Mouse (Mus musculus) MEL (cell line): ENCODE measurements around the gene Myh7. TPM values are rescaled to one million over a fixed set of nuclear protein-coding genes. Genes with fewer than 3 reads are reported as not detected.

ENCODE experiments used
- DNase-seq: peaks from one replicate; pipeline ENCODE4 v3.0.0; 2011; ENCODE audit warnings: low read depth, low spot score
- H3K27ac ChIP-seq: 2 replicates; pipeline ENCODE4 v1.5.1; 2012; ENCODE audit warnings: low read depth, mild to moderate bottlenecking, control low read depth, low read length, moderate library complexity; ENCODE audit not compliant: control insufficient read depth
- H3K27me3 ChIP-seq, 2 experiments: fragments of 150-350 bp in 1 of 2; sonication (generic) in 1 of 2; 2 replicates each; pipeline ENCODE4 v1.6.1; 2012; ENCODE audit warnings: low read length in 2 of 2, mild to moderate bottlenecking in 2 of 2, improper control_type of control experiment in 1 of 2, moderate library complexity in 1 of 2; ENCODE audit not compliant: insufficient read depth in 2 of 2, control insufficient read depth in 1 of 2
- H3K36me3 ChIP-seq, 2 experiments: 2 replicates each; pipeline ENCODE4 v1.6.1; 2012 to 2014; ENCODE audit warnings: low read length in 2 of 2, improper control_type of control experiment in 1 of 2, inconsistent platforms in 1 of 2, mild to moderate bottlenecking in 1 of 2; ENCODE audit not compliant: insufficient read depth in 2 of 2, control insufficient read depth in 1 of 2
- H3K4me1 ChIP-seq, 2 experiments: fragments of 150-350 bp in 1 of 2; sonication (generic) in 1 of 2; 2 replicates each; pipeline ENCODE4 v1.6.1; 2012; ENCODE audit warnings: low read length in 2 of 2, improper control_type of control experiment in 1 of 2, mild to moderate bottlenecking in 1 of 2; ENCODE audit not compliant: insufficient read depth in 2 of 2, control insufficient read depth in 1 of 2
- H3K4me3 ChIP-seq, 2 experiments: fragments of 150-350 bp in 1 of 2; sonication (generic) in 1 of 2; 2 replicates each; pipeline ENCODE4 v1.5.1; 2012; ENCODE audit warnings: low read depth in 2 of 2, low read length in 2 of 2, mild to moderate bottlenecking in 2 of 2, moderate library complexity in 2 of 2, control low read depth in 1 of 2, improper control_type of control experiment in 1 of 2; ENCODE audit not compliant: control insufficient read depth in 1 of 2, insufficient read depth in 1 of 2
- H3K79me2 ChIP-seq: 2 replicates; pipeline ENCODE4 v1.6.1; 2012; ENCODE audit warnings: mild to moderate bottlenecking, low read length, moderate library complexity; ENCODE audit not compliant: control insufficient read depth, poor library complexity, insufficient read depth
- H3K9ac ChIP-seq: 2 replicates; pipeline ENCODE4 v1.6.1; 2012; ENCODE audit warnings: low read depth, mild to moderate bottlenecking, control low read depth, low read length, moderate library complexity; ENCODE audit not compliant: control insufficient read depth, poor library complexity, severe bottlenecking
- H3K9me3 ChIP-seq: fragments of 150-350 bp; sonication (generic); replicated peaks from 2 replicates; pipeline ENCODE4 v1.6.1; 2012; ENCODE audit warnings: mild to moderate bottlenecking, low read length, improper control_type of control experiment, moderate library complexity; ENCODE audit not compliant: insufficient read depth
- BHLHE40 ChIP-seq: IDR thresholded peaks from 2 replicates; pipeline ENCODE4 v1.6.1; 2012; ENCODE audit warnings: low read depth, mild to moderate bottlenecking, inconsistent platforms, low read length, improper control_type of control experiment, borderline replicate concordance
- CTCF ChIP-seq, 3 experiments: IDR thresholded peaks in 2 of 3; conservative IDR thresholded peaks in 1 of 3; 2 replicates each; pipeline ENCODE4 v1.5.1; 2011 to 2012; ENCODE audit warnings: low read length in 3 of 3, low read depth in 2 of 3, mild to moderate bottlenecking in 2 of 3, improper control_type of control experiment in 1 of 3, inconsistent platforms in 1 of 3, mixed read lengths in 1 of 3, moderate library complexity in 1 of 3; ENCODE audit not compliant: control insufficient read depth in 1 of 3, insufficient read depth in 1 of 3, poor library complexity in 1 of 3, severe bottlenecking in 1 of 3
- EP300 ChIP-seq, 2 experiments: IDR thresholded peaks; 2 replicates each; pipeline ENCODE4 v1.6.1; 2011; ENCODE audit warnings: improper control_type of control experiment in 2 of 2, low read length in 2 of 2, low read depth in 1 of 2, mild to moderate bottlenecking in 1 of 2
- ETS1 ChIP-seq: IDR thresholded peaks from 2 replicates; pipeline ENCODE4 v1.6.1; 2012; ENCODE audit warnings: low read depth, mild to moderate bottlenecking, inconsistent platforms, low read length, improper control_type of control experiment, moderate library complexity
- GABPA ChIP-seq: IDR thresholded peaks from 2 replicates; pipeline ENCODE4 v1.6.1; 2012; ENCODE audit warnings: low read depth, mild to moderate bottlenecking, inconsistent platforms, low read length, improper control_type of control experiment, moderate library complexity
- GATA1 ChIP-seq: IDR thresholded peaks from 2 replicates; pipeline ENCODE4 v1.6.1; 2011; ENCODE audit warnings: low read depth, low read length, improper control_type of control experiment
- HCFC1 ChIP-seq: IDR thresholded peaks from 2 replicates; pipeline ENCODE4 v1.6.1; 2012; ENCODE audit warnings: low read depth, mild to moderate bottlenecking, inconsistent platforms, low read length, improper control_type of control experiment, moderate library complexity
- JUND ChIP-seq: IDR thresholded peaks from 2 replicates; pipeline ENCODE4 v1.6.1; 2011; ENCODE audit warnings: low read depth, mild to moderate bottlenecking, improper control_type of control experiment, low read length
- KAT2A ChIP-seq: conservative IDR thresholded peaks from 2 replicates; pipeline ENCODE4 v1.6.1; 2012; ENCODE audit warnings: low read depth, low read length, improper control_type of control experiment, inconsistent platforms
- MAFK ChIP-seq: IDR thresholded peaks from 2 replicates; pipeline ENCODE4 v1.6.1; 2011; ENCODE audit warnings: low read depth, mild to moderate bottlenecking, low read length, improper control_type of control experiment, borderline replicate concordance
- MAX ChIP-seq: IDR thresholded peaks from 2 replicates; pipeline ENCODE4 v1.6.1; 2011; ENCODE audit warnings: low read length, improper control_type of control experiment
- MAZ ChIP-seq: IDR thresholded peaks from 2 replicates; pipeline ENCODE4 v1.6.1; 2012; ENCODE audit warnings: low read depth, mild to moderate bottlenecking, inconsistent platforms, low read length, improper control_type of control experiment
- MEF2A ChIP-seq: IDR thresholded peaks from 2 replicates; pipeline ENCODE4 v1.6.1; 2014; ENCODE audit warnings: low read depth, mild to moderate bottlenecking, inconsistent platforms, low read length, improper control_type of control experiment; ENCODE audit not compliant: poor library complexity, insufficient replicate concordance, severe bottlenecking; ENCODE audit errors: extremely low read depth
- MYB ChIP-seq: IDR thresholded peaks from 2 replicates; pipeline ENCODE4 v1.6.1; 2011; ENCODE audit warnings: mild to moderate bottlenecking, low read depth, low read length, improper control_type of control experiment
- MYC ChIP-seq: IDR thresholded peaks from 2 replicates; pipeline ENCODE4 v1.6.1; 2011; ENCODE audit warnings: low read depth, mild to moderate bottlenecking, low read length, improper control_type of control experiment, moderate library complexity
- POLR2A ChIP-seq, 2 experiments: IDR thresholded peaks; 2 replicates each; pipeline ENCODE4 v1.6.1; 2011 to 2012; ENCODE audit warnings: low read length in 2 of 2, mild to moderate bottlenecking in 2 of 2, control low read depth in 1 of 2, improper control_type of control experiment in 1 of 2, low read depth in 1 of 2, moderate library complexity in 1 of 2; ENCODE audit not compliant: control insufficient read depth in 1 of 2, insufficient read depth in 1 of 2, poor library complexity in 1 of 2
- RAD21 ChIP-seq: IDR thresholded peaks from 2 replicates; pipeline ENCODE4 v1.6.1; 2011; ENCODE audit warnings: mild to moderate bottlenecking, low read depth, low read length, improper control_type of control experiment
- RCOR1 ChIP-seq: IDR thresholded peaks from 2 replicates; pipeline ENCODE4 v1.6.1; 2012; ENCODE audit warnings: low read depth, mild to moderate bottlenecking, inconsistent platforms, low read length, improper control_type of control experiment
- SIN3A ChIP-seq: IDR thresholded peaks from 2 replicates; pipeline ENCODE4 v1.6.1; 2012; ENCODE audit warnings: low read length, improper control_type of control experiment, inconsistent platforms
- SMC3 ChIP-seq: IDR thresholded peaks from 2 replicates; pipeline ENCODE4 v1.6.1; 2011; ENCODE audit warnings: low read depth, low read length, improper control_type of control experiment
- TBP ChIP-seq: IDR thresholded peaks from 2 replicates; pipeline ENCODE4 v1.8.0; 2011; ENCODE audit warnings: low read depth, low read length, improper control_type of control experiment
- TCF12 ChIP-seq: IDR thresholded peaks from 2 replicates; pipeline ENCODE4 v1.6.1; 2014; ENCODE audit warnings: low read depth, mild to moderate bottlenecking, inconsistent platforms, low read length, improper control_type of control experiment, moderate library complexity
- USF1 ChIP-seq: IDR thresholded peaks from 2 replicates; pipeline ENCODE4 v1.6.1; 2014; ENCODE audit warnings: low read depth, mild to moderate bottlenecking, inconsistent platforms, low read length, improper control_type of control experiment, moderate library complexity
- USF2 ChIP-seq, 2 experiments: IDR thresholded peaks; 2 replicates each; pipeline ENCODE4 v1.6.1; 2011 to 2012; ENCODE audit warnings: improper control_type of control experiment in 2 of 2, low read length in 2 of 2, borderline replicate concordance in 1 of 2, inconsistent platforms in 1 of 2, low read depth in 1 of 2, mild to moderate bottlenecking in 1 of 2; ENCODE audit not compliant: insufficient read depth in 1 of 2
- ZC3H11A ChIP-seq: IDR thresholded peaks from 2 replicates; pipeline ENCODE4 v1.6.1; 2012; ENCODE audit warnings: low read depth, mild to moderate bottlenecking, inconsistent platforms, low read length, improper control_type of control experiment
- ZKSCAN1 ChIP-seq: IDR thresholded peaks from 2 replicates; pipeline ENCODE4 v1.6.1; 2012; ENCODE audit warnings: low read depth, mild to moderate bottlenecking, inconsistent platforms, low read length, improper control_type of control experiment, moderate library complexity
- polyA plus RNA-seq, 2 experiments: library from polyadenylated mRNA; stranded (reverse) in 1 of 2; unstranded in 1 of 2; fragments of >175 nt in 1 of 2; fragments of >200 nt in 1 of 2; gene quantifications; 2 replicates each; pipeline versions ENCODE4 v1.2.1 to v1.2.4; 2012; ENCODE audit warnings: low replicate concordance in 2 of 2, low read depth in 1 of 2; ENCODE audit not compliant: insufficient read length in 2 of 2, insufficient read depth in 1 of 2, missing spikeins in 1 of 2
- total RNA-seq: library from RNA; depleted of rRNA; stranded (reverse); fragments of 300-350 nt; gene quantifications from 2 replicates; pipeline ENCODE4 v1.2.3, GENCODE M21; 2012

Myh7 gene
- total and polyA plus RNA-seq, 3 experiments, result not detected

DNA sequence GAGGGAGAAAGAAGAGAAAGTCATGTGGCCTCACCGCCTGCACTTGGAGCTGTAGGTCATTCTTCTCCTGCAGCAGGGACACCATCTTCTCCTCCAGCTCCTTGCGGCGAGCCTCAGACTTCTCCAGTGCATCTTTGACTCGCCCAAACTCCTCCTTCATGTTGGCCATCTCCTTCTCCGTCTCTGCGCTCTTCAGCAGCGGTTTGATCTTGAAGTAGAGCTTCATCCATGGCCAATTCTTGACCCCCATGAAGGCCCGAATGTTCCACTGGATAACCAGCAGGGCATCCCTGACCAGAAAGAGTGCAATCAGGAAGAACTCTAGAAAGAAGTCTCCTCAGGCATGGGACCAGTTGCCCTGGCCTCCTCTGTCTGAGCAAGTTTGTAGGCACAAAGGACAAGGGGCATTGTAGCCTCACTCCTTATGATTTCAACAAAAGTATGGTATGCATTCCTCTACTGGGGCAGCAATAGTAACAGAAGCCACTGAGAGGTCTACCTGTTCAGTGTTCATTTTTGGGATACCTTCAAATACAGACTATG is 40.7 kb downstream of the Myh7 start:
- H3K27me3 ChIP-seq, result peaks cover 2 to 6% of the 10 kb centered on the region in 2 experiments; a peak in 2 of 4 replicates
- no peak overlapping the region for H3K9ac ChIP-seq
- no peaks in the 10 kb centered on the region for H3K4me1 ChIP-seq
- TF ChIP-seq JUND, result no peak
- TF ChIP-seq RAD21, result no peak
- no peak for TF ChIP-seq MAZ
- no peak for TF ChIP-seq ZC3H11A
- TF ChIP-seq MYB, result no peak
- TF ChIP-seq USF1, result no peak
- TF ChIP-seq MEF2A, result no peak
- TF ChIP-seq BHLHE40, result no peak
- TF ChIP-seq KAT2A, result no peak
- no peak for TF ChIP-seq SMC3
- no peak for TF ChIP-seq ZKSCAN1
- no peak for TF ChIP-seq TCF12
- TF ChIP-seq CTCF (IDR thresholded peaks at IDR 0.05 in 2 of 3, conservative IDR thresholded peaks at IDR 0.05 in 1 of 3; ENCODE audit: control insufficient read depth in 1 of 3, insufficient read depth in 1 of 3, low read depth in 2 of 3, low read length in 3 of 3, poor library complexity in 1 of 3, severe bottlenecking in 1 of 3), result no peak
- TF ChIP-seq POLR2A (IDR thresholded peaks at IDR 0.05; ENCODE audit: control insufficient read depth in 1 of 2, insufficient read depth in 1 of 2, low read depth in 1 of 2, low read length in 2 of 2, poor library complexity in 1 of 2), result no peak
- no peak for TF ChIP-seq MAX
- DNase-seq, result no peak
- no peaks in the 10 kb centered on the region for H3K36me3 ChIP-seq
- H3K9me3 ChIP-seq, result no peaks in the 10 kb centered on the region
- no peak overlapping the region for H3K4me3 ChIP-seq
- H3K79me2 ChIP-seq, result no peaks in the 10 kb centered on the region
- H3K27ac ChIP-seq, result no peak overlapping the region

GRCm38 (mm10) chr14:54951587-54951986 is 42.8 kb downstream of the Myh7 start:
- Histone ChIP-seq H3K27me3 (peaks cover 2 to 6% of the 10 kb centered on the region in 2 experiments; a peak in 2 of 4 replicates), H3K36me3 (no peaks in the 10 kb centered on the region), H3K79me2 (no peaks in the 10 kb centered on the region), H3K9ac (no peak overlapping the region), H3K27ac (no peak overlapping the region), H3K4me3 (no peak overlapping the region), H3K9me3 (no peaks in the 10 kb centered on the region), H3K4me1 (no peaks in the 10 kb centered on the region)
- TF ChIP-seq RCOR1 (no peak), TBP (no peak), HCFC1 (no peak), GATA1 (no peak), KAT2A (no peak), ZKSCAN1 (no peak), MAX (no peak), USF2 (IDR thresholded peaks at IDR 0.05; ENCODE audit: borderline replicate concordance in 1 of 2, insufficient read depth in 1 of 2, low read depth in 1 of 2, low read length in 2 of 2) (no peak), ETS1 (no peak), MYC (no peak), SIN3A (no peak), MAFK (no peak), MAZ (no peak), GABPA (no peak), EP300 (IDR thresholded peaks at IDR 0.05; ENCODE audit: low read depth in 1 of 2, low read length in 2 of 2) (no peak), USF1 (no peak)
- no peak for DNase-seq
